Mouse (Mus musculus) MEL (cell line): ENCODE data around the gene Smap1. TPM values are rescaled to one million over a fixed set of nuclear protein-coding genes. Genes with fewer than 3 reads are reported as not detected.
"Not testable (repeated sequence)": the region's sequence is repeated elsewhere in the genome, so short reads cannot be mapped to it uniquely, and the experiment has no call there.

Experiments
- DNase-seq: peaks from one replicate; pipeline ENCODE4 v3.0.0; 2011; ENCODE audit warnings: low read depth, low spot score
- H3K27ac ChIP-seq: 2 replicates; pipeline ENCODE4 v1.5.1; 2012; ENCODE audit warnings: low read depth, mild to moderate bottlenecking, control low read depth, low read length, moderate library complexity; ENCODE audit not compliant: control insufficient read depth
- H3K27me3 ChIP-seq, 2 experiments: fragments of 150-350 bp in 1 of 2; sonication (generic) in 1 of 2; 2 replicates each; pipeline ENCODE4 v1.6.1; 2012; ENCODE audit warnings: low read length in 2 of 2, mild to moderate bottlenecking in 2 of 2, improper control_type of control experiment in 1 of 2, moderate library complexity in 1 of 2; ENCODE audit not compliant: insufficient read depth in 2 of 2, control insufficient read depth in 1 of 2
- H3K36me3 ChIP-seq, 2 experiments: 2 replicates each; pipeline ENCODE4 v1.6.1; 2012 to 2014; ENCODE audit warnings: low read length in 2 of 2, improper control_type of control experiment in 1 of 2, inconsistent platforms in 1 of 2, mild to moderate bottlenecking in 1 of 2; ENCODE audit not compliant: insufficient read depth in 2 of 2, control insufficient read depth in 1 of 2
- H3K4me1 ChIP-seq, 2 experiments: fragments of 150-350 bp in 1 of 2; sonication (generic) in 1 of 2; 2 replicates each; pipeline ENCODE4 v1.6.1; 2012; ENCODE audit warnings: low read length in 2 of 2, improper control_type of control experiment in 1 of 2, mild to moderate bottlenecking in 1 of 2; ENCODE audit not compliant: insufficient read depth in 2 of 2, control insufficient read depth in 1 of 2
- H3K4me3 ChIP-seq, 2 experiments: fragments of 150-350 bp in 1 of 2; sonication (generic) in 1 of 2; 2 replicates each; pipeline ENCODE4 v1.5.1; 2012; ENCODE audit warnings: low read depth in 2 of 2, low read length in 2 of 2, mild to moderate bottlenecking in 2 of 2, moderate library complexity in 2 of 2, control low read depth in 1 of 2, improper control_type of control experiment in 1 of 2; ENCODE audit not compliant: control insufficient read depth in 1 of 2, insufficient read depth in 1 of 2
- H3K79me2 ChIP-seq: 2 replicates; pipeline ENCODE4 v1.6.1; 2012; ENCODE audit warnings: mild to moderate bottlenecking, low read length, moderate library complexity; ENCODE audit not compliant: control insufficient read depth, poor library complexity, insufficient read depth
- H3K9ac ChIP-seq: 2 replicates; pipeline ENCODE4 v1.6.1; 2012; ENCODE audit warnings: low read depth, mild to moderate bottlenecking, control low read depth, low read length, moderate library complexity; ENCODE audit not compliant: control insufficient read depth, poor library complexity, severe bottlenecking
- H3K9me3 ChIP-seq: fragments of 150-350 bp; sonication (generic); replicated peaks from 2 replicates; pipeline ENCODE4 v1.6.1; 2012; ENCODE audit warnings: mild to moderate bottlenecking, low read length, improper control_type of control experiment, moderate library complexity; ENCODE audit not compliant: insufficient read depth
- BHLHE40 ChIP-seq: IDR thresholded peaks from 2 replicates; pipeline ENCODE4 v1.6.1; 2012; ENCODE audit warnings: low read depth, mild to moderate bottlenecking, inconsistent platforms, low read length, improper control_type of control experiment, borderline replicate concordance
- CHD2 ChIP-seq: IDR thresholded peaks from 2 replicates; pipeline ENCODE4 v1.6.1; 2011; ENCODE audit warnings: low read length, improper control_type of control experiment
- GABPA ChIP-seq: IDR thresholded peaks from 2 replicates; pipeline ENCODE4 v1.6.1; 2012; ENCODE audit warnings: low read depth, mild to moderate bottlenecking, inconsistent platforms, low read length, improper control_type of control experiment, moderate library complexity
- MAFK ChIP-seq: IDR thresholded peaks from 2 replicates; pipeline ENCODE4 v1.6.1; 2011; ENCODE audit warnings: low read depth, mild to moderate bottlenecking, low read length, improper control_type of control experiment, borderline replicate concordance
- MAX ChIP-seq: IDR thresholded peaks from 2 replicates; pipeline ENCODE4 v1.6.1; 2011; ENCODE audit warnings: low read length, improper control_type of control experiment
- MYC ChIP-seq: IDR thresholded peaks from 2 replicates; pipeline ENCODE4 v1.6.1; 2011; ENCODE audit warnings: low read depth, mild to moderate bottlenecking, low read length, improper control_type of control experiment, moderate library complexity
- POLR2A ChIP-seq, 2 experiments: IDR thresholded peaks; 2 replicates each; pipeline ENCODE4 v1.6.1; 2011 to 2012; ENCODE audit warnings: low read length in 2 of 2, mild to moderate bottlenecking in 2 of 2, control low read depth in 1 of 2, improper control_type of control experiment in 1 of 2, low read depth in 1 of 2, moderate library complexity in 1 of 2; ENCODE audit not compliant: control insufficient read depth in 1 of 2, insufficient read depth in 1 of 2, poor library complexity in 1 of 2
- RCOR1 ChIP-seq: IDR thresholded peaks from 2 replicates; pipeline ENCODE4 v1.6.1; 2012; ENCODE audit warnings: low read depth, mild to moderate bottlenecking, inconsistent platforms, low read length, improper control_type of control experiment
- SIN3A ChIP-seq: IDR thresholded peaks from 2 replicates; pipeline ENCODE4 v1.6.1; 2012; ENCODE audit warnings: low read length, improper control_type of control experiment, inconsistent platforms
- TCF12 ChIP-seq: IDR thresholded peaks from 2 replicates; pipeline ENCODE4 v1.6.1; 2014; ENCODE audit warnings: low read depth, mild to moderate bottlenecking, inconsistent platforms, low read length, improper control_type of control experiment, moderate library complexity
- ZC3H11A ChIP-seq: IDR thresholded peaks from 2 replicates; pipeline ENCODE4 v1.6.1; 2012; ENCODE audit warnings: low read depth, mild to moderate bottlenecking, inconsistent platforms, low read length, improper control_type of control experiment
- ZMIZ1 ChIP-seq: IDR thresholded peaks from 2 replicates; pipeline ENCODE4 v1.6.1; 2012; ENCODE audit warnings: low read depth, mild to moderate bottlenecking, inconsistent platforms, low read length, improper control_type of control experiment, moderate library complexity
- ZNF384 ChIP-seq: IDR thresholded peaks from 2 replicates; pipeline ENCODE4 v1.6.1; 2012; ENCODE audit warnings: low read depth, mild to moderate bottlenecking, inconsistent platforms, low read length, improper control_type of control experiment
- polyA plus RNA-seq, 2 experiments: library from polyadenylated mRNA; stranded (reverse) in 1 of 2; unstranded in 1 of 2; fragments of >175 nt in 1 of 2; fragments of >200 nt in 1 of 2; gene quantifications; 2 replicates each; pipeline versions ENCODE4 v1.2.1 to v1.2.4; 2012; ENCODE audit warnings: low replicate concordance in 2 of 2, low read depth in 1 of 2; ENCODE audit not compliant: insufficient read length in 2 of 2, insufficient read depth in 1 of 2, missing spikeins in 1 of 2
- total RNA-seq: library from RNA; depleted of rRNA; stranded (reverse); fragments of 300-350 nt; gene quantifications from 2 replicates; pipeline ENCODE4 v1.2.3, GENCODE M21; 2012

Gene Smap1
- total and polyA plus RNA-seq, 3 experiments = 27.2 to 128 (median 86.4) TPM

GRCm38 (mm10) chr1:23921711-23922529 lies at the start of gene Smap1 (continued):
- no peak for TF ChIP-seq RCOR1

GRCm38 (mm10) chr1:23971159-23971558 lies 49.0 kb upstream of the Smap1 start:
- not testable (repeated sequence) for H3K9ac ChIP-seq, H3K4me1 ChIP-seq, H3K9me3 ChIP-seq, DNase-seq, H3K4me3 ChIP-seq, H3K79me2 ChIP-seq, H3K27me3 ChIP-seq, H3K36me3 ChIP-seq, H3K27ac ChIP-seq

GRCm38 (mm10) chr1:23968027-23968725 lies 46.1 kb upstream of the Smap1 start:
- Histone ChIP-seq H3K9ac (no peak overlapping the region), H3K9me3 (no peaks in the 10 kb centered on the region), H3K79me2 (no peaks in the 10 kb centered on the region), H3K4me3 (no peak overlapping the region), H3K4me1 (peaks cover 0 to 8% of the 10 kb centered on the region in 2 experiments; a peak in 2 of 4 replicates), H3K27ac (no peak overlapping the region), H3K36me3 (no peaks in the 10 kb centered on the region; a peak in 1 of 4 replicates), H3K27me3 (no peaks in the 10 kb centered on the region)
- TF ChIP-seq POLR2A (IDR thresholded peaks at IDR 0.05; ENCODE audit: control insufficient read depth in 1 of 2, insufficient read depth in 1 of 2, low read depth in 1 of 2, low read length in 2 of 2, poor library complexity in 1 of 2) (no peak), MAX (no peak), CHD2 (no peak), BHLHE40 (no peak), ZNF384 (no peak), MYC (no peak), MAFK (no peak), GABPA (no peak), ZMIZ1 (no peak), TCF12 (no peak), RCOR1 (no peak), ZC3H11A (no peak), SIN3A (no peak)
- DNase-seq = no peak
